Mouse (Mus musculus): Measurements from ENCODE around the gene Gm18596. TPM values are rescaled to one million over a fixed set of nuclear protein-coding genes. Genes with fewer than 3 reads are reported as not detected.

The Gm18596 gene
- polyA plus RNA-seq, 1 experiment from 2014 or later = not detected

Other genes with a start within 250 kb of the Gm18596 start
- gene Fam207a, start 226.9 kb downstream of the Gm18596 start, polyA plus RNA-seq (2014; fragmentation: Nextera tagmentation; extraction: Ambion mirVana) = 33.8 and 36.9 TPM in 2 replicates
- gene Itgb2, start 212.4 kb downstream of the Gm18596 start, polyA plus RNA-seq (2014; fragmentation: Nextera tagmentation; extraction: Ambion mirVana) = 0.67 and 0.89 TPM in 2 replicates
- gene Pttg1ip, start 160.9 kb downstream of the Gm18596 start, polyA plus RNA-seq (2014; fragmentation: Nextera tagmentation; extraction: Ambion mirVana) = 74.1 and 85.5 TPM in 2 replicates
- gene Sumo3, start 136.5 kb downstream of the Gm18596 start, polyA plus RNA-seq (2014; fragmentation: Nextera tagmentation; extraction: Ambion mirVana) = 277 and 308 TPM in 2 replicates
- 1.7 and 16.2 TPM in 2 replicates for gene Gm49325, start 136.4 kb downstream of the Gm18596 start, polyA plus RNA-seq (2014; fragmentation: Nextera tagmentation; extraction: Ambion mirVana)
- 72.6 and 73.6 TPM in 2 replicates for gene Ube2g2, start 120.4 kb downstream of the Gm18596 start, polyA plus RNA-seq (2014; fragmentation: Nextera tagmentation; extraction: Ambion mirVana)
- 0.45 and 0.55 TPM in 2 replicates for gene Tspear, start 56.1 kb downstream of the Gm18596 start, polyA plus RNA-seq (2014; fragmentation: Nextera tagmentation; extraction: Ambion mirVana)
- not detected in 2 replicates for gene Gm19402, start 51.9 kb downstream of the Gm18596 start, polyA plus RNA-seq (2014; fragmentation: Nextera tagmentation; extraction: Ambion mirVana)
- not detected in 2 replicates for gene Gm9508, start 45.4 kb downstream of the Gm18596 start, polyA plus RNA-seq (2014; fragmentation: Nextera tagmentation; extraction: Ambion mirVana)
- gene Gm10272, start 36.0 kb downstream of the Gm18596 start, polyA plus RNA-seq (2014; fragmentation: Nextera tagmentation; extraction: Ambion mirVana) = not detected in 2 replicates
- not detected in 2 replicates for gene Gm10024, start 31.2 kb downstream of the Gm18596 start, polyA plus RNA-seq (2014; fragmentation: Nextera tagmentation; extraction: Ambion mirVana)
- not detected in 2 replicates for gene Gm10142, start 26.8 kb downstream of the Gm18596 start, polyA plus RNA-seq (2014; fragmentation: Nextera tagmentation; extraction: Ambion mirVana)
- not detected in 2 replicates for gene Krtap12-1, start 22.0 kb downstream of the Gm18596 start, polyA plus RNA-seq (2014; fragmentation: Nextera tagmentation; extraction: Ambion mirVana)
- gene Gm10100, start 16.2 kb downstream of the Gm18596 start, polyA plus RNA-seq (2014; fragmentation: Nextera tagmentation; extraction: Ambion mirVana) = not detected in 2 replicates
- not detected in 2 replicates for gene Gm9736, start 8.7 kb upstream of the Gm18596 start, polyA plus RNA-seq (2014; fragmentation: Nextera tagmentation; extraction: Ambion mirVana)
- gene Gm3233, start 17.0 kb upstream of the Gm18596 start, polyA plus RNA-seq (2014; fragmentation: Nextera tagmentation; extraction: Ambion mirVana) = not detected in 2 replicates
- gene Gm3238, start 28.7 kb upstream of the Gm18596 start, polyA plus RNA-seq (2014; fragmentation: Nextera tagmentation; extraction: Ambion mirVana) = not detected in 2 replicates
- gene Gm7138, start 34.3 kb upstream of the Gm18596 start, polyA plus RNA-seq (2014; fragmentation: Nextera tagmentation; extraction: Ambion mirVana) = not detected in 2 replicates
- not detected in 2 replicates for gene Gm3250, start 39.9 kb upstream of the Gm18596 start, polyA plus RNA-seq (2014; fragmentation: Nextera tagmentation; extraction: Ambion mirVana)
- not detected in 2 replicates for gene Gm7137, start 45.6 kb upstream of the Gm18596 start, polyA plus RNA-seq (2014; fragmentation: Nextera tagmentation; extraction: Ambion mirVana)
- not detected in 2 replicates for gene Gm9639, start 52.4 kb upstream of the Gm18596 start, polyA plus RNA-seq (2014; fragmentation: Nextera tagmentation; extraction: Ambion mirVana)
- not detected in 2 replicates for gene Gm19668, start 56.5 kb upstream of the Gm18596 start, polyA plus RNA-seq (2014; fragmentation: Nextera tagmentation; extraction: Ambion mirVana)
- not detected in 2 replicates for gene Gm9507, start 69.2 kb upstream of the Gm18596 start, polyA plus RNA-seq (2014; fragmentation: Nextera tagmentation; extraction: Ambion mirVana)
- gene Gm2696, start 72.0 kb upstream of the Gm18596 start, polyA plus RNA-seq (2014; fragmentation: Nextera tagmentation; extraction: Ambion mirVana) = not detected in 2 replicates
- gene Krtap10-4, start 84.5 kb upstream of the Gm18596 start, polyA plus RNA-seq (2014; fragmentation: Nextera tagmentation; extraction: Ambion mirVana) = not detected in 2 replicates
- gene Krtap10-10, start 93.3 kb upstream of the Gm18596 start, polyA plus RNA-seq (2014; fragmentation: Nextera tagmentation; extraction: Ambion mirVana) = not detected in 2 replicates
- gene Gm36176, start 104.2 kb upstream of the Gm18596 start, polyA plus RNA-seq (2014; fragmentation: Nextera tagmentation; extraction: Ambion mirVana) = not detected in 2 replicates
- not detected in 2 replicates for gene Gm10318, start 110.2 kb upstream of the Gm18596 start, polyA plus RNA-seq (2014; fragmentation: Nextera tagmentation; extraction: Ambion mirVana)
- not detected in 2 replicates for gene Gm3285, start 119.3 kb upstream of the Gm18596 start, polyA plus RNA-seq (2014; fragmentation: Nextera tagmentation; extraction: Ambion mirVana)
- 6.4 and 8.4 TPM in 2 replicates for gene Lrrc3, start 159.9 kb upstream of the Gm18596 start, polyA plus RNA-seq (2014; fragmentation: Nextera tagmentation; extraction: Ambion mirVana)
- gene Trpm2, start 227.9 kb upstream of the Gm18596 start, polyA plus RNA-seq (2014; fragmentation: Nextera tagmentation; extraction: Ambion mirVana) = 1.4 and 2.8 TPM in 2 replicates
- gene 1810043G02Rik, start 235.9 kb upstream of the Gm18596 start, polyA plus RNA-seq (2014; fragmentation: Nextera tagmentation; extraction: Ambion mirVana) = 31.0 and 35.0 TPM in 2 replicates

All from forebrain, embryonic 14.5 days (tissue).